Mouse (Mus musculus) midbrain, postnatal 0 days (tissue): ENCODE measurements at regions not wholly inside any gene's neighbourhood (a gene's known extent, or its start where the extent isn't known, plus 50 kb on each side); places are given as distances from the start of the nearest gene placed in this dataset.

ENCODE experiments used
- ATAC-seq: fragments of 200-750 bp; cut with Nextera tagmentation; 2 replicates; pipeline ENCODE4 v1.8.0; 2017; ENCODE audit warnings: moderate number of reproducible peaks, mild to moderate bottlenecking, moderate TSS enrichment, moderate library complexity; ENCODE audit not compliant: low FRiP score
- DNase-seq: peaks from one replicate; pipeline ENCODE4 v3.0.0-alpha.2; 2015; ENCODE audit warnings: low spot score
- H3K27ac ChIP-seq: fragments of 300-500 bp; sonication (generic); 2 replicates; pipeline ENCODE4 v1.5.1; 2014; ENCODE audit warnings: low read depth, mild to moderate bottlenecking, low read length, mixed read lengths
- H3K27me3 ChIP-seq: fragments of 300-500 bp; sonication (generic); 2 replicates; pipeline ENCODE4 v1.6.1; 2014; ENCODE audit warnings: low read length, control low read depth, mixed read lengths; ENCODE audit not compliant: insufficient read depth
- H3K36me3 ChIP-seq: fragments of 300-500 bp; sonication (generic); 2 replicates; pipeline ENCODE4 v1.6.1; 2014; ENCODE audit warnings: low read length, control low read depth, mixed read lengths; ENCODE audit not compliant: insufficient read depth
- H3K4me1 ChIP-seq: fragments of 300-500 bp; sonication (generic); 2 replicates; pipeline ENCODE4 v1.6.1; 2014; ENCODE audit warnings: mild to moderate bottlenecking, control low read depth, antibody characterized with exemption, low read length, mixed read lengths; ENCODE audit not compliant: insufficient read depth
- H3K4me2 ChIP-seq: fragments of 300-500 bp; sonication (generic); 2 replicates; pipeline ENCODE4 v1.6.1; 2014; ENCODE audit warnings: low read depth, mild to moderate bottlenecking, low read length, mixed read lengths; ENCODE audit not compliant: poor library complexity, severe bottlenecking
- H3K4me3 ChIP-seq: fragments of 300-500 bp; sonication (generic); 2 replicates; pipeline ENCODE4 v1.5.1; 2014; ENCODE audit warnings: low read depth, mild to moderate bottlenecking, low read length, moderate library complexity
- H3K9ac ChIP-seq: fragments of 300-500 bp; sonication (generic); replicated peaks from 2 replicates; pipeline ENCODE4 v1.6.1; 2014; ENCODE audit warnings: mild to moderate bottlenecking, low read length, moderate library complexity, mixed read lengths; ENCODE audit not compliant: poor library complexity, severe bottlenecking
- H3K9me3 ChIP-seq: fragments of 300-500 bp; sonication (generic); 2 replicates; pipeline ENCODE4 v1.6.1; 2016; ENCODE audit warnings: low read length, control low read depth
- CTCF ChIP-seq: IDR thresholded peaks from 2 replicates; pipeline ENCODE4 v1.5.1; 2016; ENCODE audit warnings: antibody characterized with exemption, mild to moderate bottlenecking
- WGBS: fragments of 180-500 bp; shearing (Covaris S2); extraction: QIAGEN DNeasy Blood & Tissue Kit; methylation state at CpG from one replicate; pipeline ENCODE4 v1.1.7; 2014; 5-methylcytosine and 5-hydroxymethylcytosine counted together

DNA sequence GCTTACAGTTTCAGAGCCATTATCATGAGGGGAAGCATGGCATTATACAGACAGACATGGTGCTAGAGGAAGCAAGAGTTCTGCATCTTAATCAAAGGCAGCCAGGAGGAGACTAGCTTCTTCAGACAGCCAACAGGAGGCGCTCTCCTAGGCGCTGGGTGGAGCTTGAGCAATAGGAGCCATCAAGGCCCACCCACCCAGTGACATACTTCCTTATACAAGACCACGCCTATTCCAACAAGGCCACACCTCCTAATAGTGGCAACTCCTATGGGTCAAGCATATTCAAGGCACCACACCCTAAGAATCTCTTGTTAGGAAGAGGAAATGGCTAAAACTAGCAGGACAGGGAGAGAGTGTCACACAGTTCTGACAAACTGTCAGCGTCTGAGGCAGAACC, 94.3 kb downstream of the Atp23 start:
- H3K4me2 ChIP-seq: no peak overlapping the region
- no peaks in the 10 kb centered on the region for H3K36me3 ChIP-seq
- H3K9me3 ChIP-seq: no peaks in the 10 kb centered on the region
- 94% methylated on average over 4 of the region's 4 CpGs for WGBS
- DNase-seq (no peak), ATAC-seq (no peak)
- no peak overlapping the region for H3K27ac ChIP-seq
- no peaks in the 10 kb centered on the region for H3K4me1 ChIP-seq
- H3K9ac ChIP-seq: no peak overlapping the region
- H3K27me3 ChIP-seq: no peaks in the 10 kb centered on the region
- peak; percentile 24 for TF ChIP-seq CTCF
- no peak overlapping the region for H3K4me3 ChIP-seq

DNA sequence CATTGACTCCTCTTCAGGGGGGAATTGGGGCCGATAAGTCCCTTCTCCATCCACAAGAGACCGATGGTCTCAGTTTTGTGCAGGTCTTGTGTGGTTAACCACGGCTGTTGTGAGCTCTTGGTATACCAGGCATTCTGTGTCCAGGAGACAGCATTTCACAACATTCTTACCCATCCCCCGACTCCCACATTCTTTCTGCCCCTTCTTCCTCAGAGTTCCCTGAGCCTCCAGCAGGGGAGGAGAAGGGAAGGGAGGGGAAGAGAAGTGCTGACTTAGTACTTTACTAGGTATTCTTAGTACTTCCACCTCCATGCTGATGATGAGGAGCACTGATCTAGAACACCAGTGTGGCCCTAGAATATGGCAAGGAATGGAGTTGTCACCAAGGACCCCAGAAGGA, 98.4 kb downstream of the Atp23 start:
- WGBS: 79% methylated on average over 4 of the region's 4 CpGs
- no peak overlapping the region for H3K9ac ChIP-seq
- no peaks in the 10 kb centered on the region for H3K36me3 ChIP-seq
- TF ChIP-seq CTCF: no peak
- ATAC-seq (no peak), DNase-seq (no peak)
- no peaks in the 10 kb centered on the region for H3K27me3 ChIP-seq
- no peaks in the 10 kb centered on the region for H3K4me1 ChIP-seq
- no peak overlapping the region for H3K4me2 ChIP-seq
- H3K4me3 ChIP-seq: no peak overlapping the region
- H3K9me3 ChIP-seq: no peaks in the 10 kb centered on the region
- no peak overlapping the region for H3K27ac ChIP-seq

GRCm38 (mm10) chr10:126799393-126799792, 101.8 kb downstream of the Atp23 start:
- DNase-seq (no peak), ATAC-seq (no peak)
- H3K27me3 ChIP-seq: no peaks in the 10 kb centered on the region
- H3K9ac ChIP-seq: no peak overlapping the region
- no peak overlapping the region for H3K27ac ChIP-seq
- H3K4me3 ChIP-seq: no peak overlapping the region
- TF ChIP-seq CTCF: peak; percentile 59
- no peaks in the 10 kb centered on the region for H3K4me1 ChIP-seq
- H3K9me3 ChIP-seq: no peaks in the 10 kb centered on the region
- H3K36me3 ChIP-seq: no peaks in the 10 kb centered on the region
- H3K4me2 ChIP-seq: no peak overlapping the region
- WGBS: 59% methylated on average over 4 of the region's 4 CpGs

GRCm38 (mm10) chr10:126793136-126793535, 108.0 kb downstream of the Atp23 start:
- Histone ChIP-seq H3K4me2 (no peak overlapping the region), H3K9me3 (no peaks in the 10 kb centered on the region), H3K4me3 (no peak overlapping the region), H3K9ac (no peak overlapping the region), H3K27me3 (no peaks in the 10 kb centered on the region), H3K4me1 (no peaks in the 10 kb centered on the region), H3K36me3 (no peaks in the 10 kb centered on the region), H3K27ac (no peak overlapping the region)
- DNase-seq (no peak), ATAC-seq (no peak)
- WGBS: 31% methylated on average over 3 of the region's 3 CpGs
- no peak for TF ChIP-seq CTCF

- Histone ChIP-seq H3K4me1 (no peaks in the 10 kb centered on the region), H3K4me2 (no peak overlapping the region), H3K9ac (no peak overlapping the region), H3K4me3 (no peak overlapping the region), H3K27me3 (no peaks in the 10 kb centered on the region), H3K27ac (no peak overlapping the region), H3K36me3 (no peaks in the 10 kb centered on the region), H3K9me3 (no peaks in the 10 kb centered on the region)
- TF ChIP-seq CTCF: no peak
- DNase-seq (no peak), ATAC-seq (no peak)
- WGBS: 28% methylated on average over 10 of the region's 10 CpGs
These were observed 108.8 kb downstream of the Atp23 start for GRCm38 (mm10) chr10:126792371-126792835.

GRCm38 (mm10) chr10:126788277-126788676, 112.9 kb downstream of the Atp23 start:
- H3K9ac ChIP-seq: no peak overlapping the region
- DNase-seq: no peak
- no peaks in the 10 kb centered on the region for H3K36me3 ChIP-seq
- no peaks in the 10 kb centered on the region for H3K27me3 ChIP-seq
- no peak for ATAC-seq
- no peaks in the 10 kb centered on the region for H3K4me1 ChIP-seq
- WGBS: 70% methylated on average over 5 of the region's 5 CpGs
- no peak overlapping the region for H3K4me2 ChIP-seq
- H3K9me3 ChIP-seq: no peaks in the 10 kb centered on the region
- no peak for TF ChIP-seq CTCF
- H3K4me3 ChIP-seq: no peak overlapping the region
- H3K27ac ChIP-seq: no peak overlapping the region
